Mouse (Mus musculus): ENCODE data around the gene Rhot2.

The Rhot2 gene

DNA sequence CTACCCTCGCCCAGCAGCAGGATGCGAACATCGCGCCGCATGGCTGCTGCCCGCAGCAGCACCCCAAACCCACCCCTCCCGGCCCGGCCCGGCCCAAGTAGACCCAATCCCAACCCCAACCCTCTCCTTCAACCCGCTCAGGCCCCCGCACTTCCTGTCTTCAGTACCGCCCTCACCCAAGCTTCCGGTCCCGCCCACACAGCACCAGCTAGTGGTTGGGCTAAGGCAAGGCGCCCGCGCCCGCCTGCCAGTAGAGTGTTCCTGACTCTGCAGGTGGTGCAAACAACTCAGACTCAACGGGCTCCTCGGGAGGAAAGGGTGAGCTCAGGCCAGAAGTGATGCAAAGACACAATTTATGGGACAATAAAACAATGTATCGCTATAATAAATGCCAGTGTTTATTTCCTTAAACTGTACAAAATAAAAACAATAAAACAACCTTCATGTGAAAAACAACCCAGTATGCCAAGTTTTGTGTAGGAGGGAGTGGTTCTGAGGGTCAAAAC lies at the start of gene Rhot2:
Gene Rhot2 (minus strand): TSS at position 456 of the 506 bp plus-strand sequence.
- DNase-seq, result peak; percentile 98

DNA sequence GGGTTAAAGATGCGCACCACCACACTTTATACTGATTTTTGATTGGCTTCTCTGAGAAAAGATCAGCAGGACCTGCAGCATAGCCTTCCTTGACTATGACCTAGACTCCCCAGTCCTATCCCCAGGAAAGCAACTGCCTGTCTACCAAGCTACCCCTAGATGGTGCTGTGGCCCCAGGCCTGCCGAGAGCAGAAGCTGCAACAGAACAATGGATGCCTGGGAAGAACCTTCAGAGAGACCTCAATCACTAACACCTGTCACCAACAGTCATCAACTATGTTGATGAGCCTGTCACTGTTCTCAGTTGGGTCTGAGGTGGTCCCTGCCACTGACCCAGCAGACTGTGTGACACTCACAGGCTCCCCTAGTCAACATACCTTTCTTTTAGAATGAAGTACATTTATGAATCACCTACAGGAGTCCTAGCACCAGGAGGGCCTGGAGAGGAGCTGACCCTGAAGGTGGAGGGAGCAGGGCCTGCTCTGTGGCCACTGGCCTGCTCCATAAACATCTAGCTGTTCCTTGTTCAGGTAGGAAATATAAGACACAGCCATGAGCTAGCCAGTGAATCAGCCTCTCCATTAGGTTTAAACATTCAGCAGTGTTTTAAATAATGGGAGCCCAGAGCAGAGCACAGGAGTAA lies 49.4 kb upstream of the Rhot2 start:
- DNase-seq, result peak; percentile 79

DNA sequence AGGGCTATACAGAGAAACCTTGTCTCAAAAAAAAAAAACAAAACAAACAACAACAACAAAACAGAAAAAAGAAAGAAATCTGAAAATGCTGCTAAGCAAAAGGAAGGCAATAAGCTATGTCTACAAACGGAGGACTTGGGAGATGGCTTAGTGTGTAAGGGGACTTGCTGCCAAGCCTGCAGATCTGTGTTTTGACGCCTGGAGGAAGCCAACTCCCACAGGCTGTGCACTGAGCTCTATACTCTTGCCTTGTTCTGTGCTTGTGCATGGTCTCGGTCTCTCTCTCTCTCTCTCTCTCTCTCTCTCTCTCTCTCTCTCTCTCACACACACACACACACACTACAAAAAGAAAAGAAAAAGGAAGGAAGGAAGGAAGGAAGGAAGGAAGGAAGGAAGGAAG lies 44.2 kb upstream of the Rhot2 start:
- no peak for DNase-seq

- DNase-seq, result no peak
Measured at GRCm38 (mm10) chr17:25887467-25887866, 42.8 kb upstream of the Rhot2 start.

- DNase-seq, result no peak
Measured at GRCm38 (mm10) chr17:25886806-25887205, 42.2 kb upstream of the Rhot2 start.

- peak; percentile 45 for DNase-seq
Measured at GRCm38 (mm10) chr17:25885636-25886035, 41.0 kb upstream of the Rhot2 start.

DNA sequence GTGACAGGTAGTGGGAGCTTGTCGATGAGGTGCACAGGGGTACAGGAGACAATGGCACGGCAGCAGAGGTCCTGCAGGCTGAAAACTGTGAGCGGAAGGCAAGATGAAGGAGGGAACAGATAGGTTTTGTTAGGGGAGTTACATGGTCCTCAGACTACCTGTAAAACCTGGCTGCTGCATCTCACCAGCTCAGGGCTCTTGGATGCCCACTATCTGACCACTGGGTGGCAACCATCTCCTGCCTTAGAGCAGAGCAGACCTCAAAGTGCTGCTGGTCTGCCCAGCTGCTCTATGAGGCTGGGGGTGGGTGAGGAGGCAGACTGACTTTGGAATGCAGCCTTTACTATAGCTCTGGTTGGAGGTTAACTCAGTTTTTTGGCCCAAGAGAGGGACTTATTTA lies 39.2 kb upstream of the Rhot2 start:
- no peak for DNase-seq

DNA sequence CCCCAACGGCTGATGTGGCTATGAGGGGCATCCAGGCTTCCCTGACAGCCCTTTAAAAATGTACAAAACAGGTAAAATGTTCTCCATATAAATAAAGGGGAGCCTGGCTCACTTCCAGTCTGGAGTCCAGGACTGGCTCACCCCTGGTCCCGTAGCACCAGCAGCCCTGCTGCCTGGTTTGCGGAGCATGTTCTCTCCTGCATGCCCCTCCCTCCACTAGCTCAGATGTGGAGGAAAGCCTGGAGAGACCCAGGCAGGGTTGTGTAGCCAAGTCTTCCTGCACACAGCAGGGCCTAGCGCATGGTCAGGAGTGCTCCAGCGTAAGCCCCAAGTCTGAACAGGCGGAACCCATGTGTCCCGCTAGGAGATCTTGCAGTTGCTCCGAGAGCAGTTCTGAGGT lies 38.6 kb upstream of the Rhot2 start:
- no peak for DNase-seq

GRCm38 (mm10) chr17:25882306-25882705 lies 37.7 kb upstream of the Rhot2 start:
- no peak for DNase-seq

DNA sequence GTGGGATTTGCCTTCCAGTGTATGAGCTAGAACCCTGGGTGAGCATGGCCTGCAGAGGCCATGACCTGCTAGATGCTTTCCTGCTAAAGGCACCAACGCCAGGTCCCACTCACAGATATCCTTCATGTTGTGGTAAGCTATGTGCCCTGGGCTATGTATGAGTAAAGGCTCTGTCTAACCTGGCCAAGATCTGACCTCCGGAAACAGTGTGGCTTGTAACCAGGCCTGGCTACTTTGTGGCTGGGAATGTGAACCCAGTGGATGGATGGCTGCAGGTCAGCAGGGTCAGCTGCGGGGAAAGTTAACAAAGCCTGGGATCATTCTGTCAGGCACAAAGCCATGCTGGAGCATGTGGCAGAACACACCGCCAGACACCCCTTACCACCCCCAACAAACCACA lies 37.0 kb upstream of the Rhot2 start:
- DNase-seq, result no peak

DNA sequence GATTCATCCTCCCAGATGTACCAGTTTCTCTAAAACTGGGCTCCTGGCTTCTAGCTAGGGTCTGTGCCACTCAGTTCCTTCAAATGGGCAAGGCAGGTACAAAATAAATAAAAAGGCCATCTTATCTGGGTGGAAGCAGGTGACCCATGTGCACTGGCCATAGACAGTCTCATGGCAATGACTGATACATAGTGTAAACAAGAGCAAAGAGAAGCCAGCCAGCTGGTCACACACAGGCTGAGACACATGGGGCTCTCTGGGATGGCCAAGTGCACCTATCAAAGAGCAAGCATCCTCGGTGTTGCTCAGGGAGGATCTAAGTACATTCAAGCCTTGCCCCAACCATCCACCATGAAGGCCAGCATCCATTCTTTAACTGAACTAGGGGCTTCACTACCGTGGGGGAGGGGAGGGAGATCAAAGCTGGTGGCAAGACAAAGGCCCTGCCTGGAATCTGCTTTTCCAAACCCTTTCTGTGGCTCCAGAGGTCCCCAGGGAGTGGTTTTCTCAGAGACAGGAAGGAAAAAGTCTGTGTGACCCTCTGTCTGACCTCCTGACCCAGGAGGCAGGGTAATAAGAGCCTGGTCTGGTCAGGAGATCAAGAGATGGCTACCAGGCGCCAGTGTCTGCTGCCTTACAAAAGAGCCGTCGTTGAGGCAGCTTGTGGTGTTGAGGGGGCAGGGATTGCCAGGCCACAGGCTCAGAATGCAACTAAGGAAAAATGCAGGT lies 36.4 kb upstream of the Rhot2 start:
- no peak for DNase-seq

DNA sequence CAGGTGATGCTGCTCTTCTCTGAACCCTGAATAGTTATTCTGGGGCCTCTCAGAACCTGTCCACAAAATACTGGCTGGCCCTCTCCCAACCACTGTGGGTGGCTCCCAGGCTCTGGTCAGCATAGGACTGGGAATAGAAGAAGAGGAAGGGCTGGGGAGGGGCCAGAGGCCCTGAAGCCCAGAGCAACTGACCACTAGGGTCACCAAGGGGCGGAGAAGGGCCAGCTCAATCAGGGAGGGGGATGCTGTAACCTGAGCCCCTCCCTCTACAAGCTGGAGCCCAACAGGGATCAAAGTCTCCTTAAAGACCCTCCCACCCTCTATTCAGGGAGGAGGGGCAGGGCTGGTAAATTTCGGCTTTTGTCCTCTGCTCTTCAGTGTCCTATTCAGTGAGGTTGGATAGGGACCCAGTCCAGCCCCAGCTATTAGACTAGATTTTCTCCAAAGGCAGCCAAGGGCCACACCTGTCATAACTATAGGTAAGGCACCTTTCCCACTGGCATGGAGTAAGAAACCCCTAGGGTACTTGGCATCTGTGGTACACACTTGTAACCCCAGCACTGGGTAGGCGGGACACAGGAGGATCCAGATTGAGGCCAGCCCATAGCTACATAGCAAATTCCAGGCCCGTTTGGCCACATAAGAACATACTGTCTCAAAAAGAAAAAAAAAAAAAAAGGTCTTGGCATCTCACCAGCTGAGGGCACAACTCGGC lies 35.7 kb upstream of the Rhot2 start, which contains the start of gene Wfikkn1:
Gene Wfikkn1 (minus strand): TSS at position 663 of the 715 bp plus-strand sequence.
- no peak for DNase-seq

DNA sequence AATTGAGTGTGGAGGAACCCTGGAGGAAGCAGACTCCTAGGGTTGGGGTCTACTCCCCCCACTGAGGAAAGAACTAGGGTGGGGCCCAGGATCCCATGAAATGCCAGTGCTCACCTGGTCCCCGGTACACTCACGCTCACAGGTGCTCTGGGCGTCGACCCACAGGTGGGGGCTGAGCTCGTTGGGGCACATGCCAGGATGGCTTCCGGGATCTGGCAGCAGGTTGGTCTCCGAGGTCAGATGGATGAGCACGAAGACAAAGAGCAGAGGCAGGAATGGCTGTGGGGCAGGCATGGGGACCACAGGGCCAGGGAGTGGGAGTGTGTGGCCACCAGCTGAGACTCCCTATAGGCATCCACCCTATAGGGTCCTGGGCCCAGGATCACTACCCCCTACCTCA lies 35.1 kb upstream of the Rhot2 start:
- DNase-seq, result no peak

GRCm38 (mm10) chr17:25879261-25879660 lies 34.6 kb upstream of the Rhot2 start:
- DNase-seq, result no peak

DNA sequence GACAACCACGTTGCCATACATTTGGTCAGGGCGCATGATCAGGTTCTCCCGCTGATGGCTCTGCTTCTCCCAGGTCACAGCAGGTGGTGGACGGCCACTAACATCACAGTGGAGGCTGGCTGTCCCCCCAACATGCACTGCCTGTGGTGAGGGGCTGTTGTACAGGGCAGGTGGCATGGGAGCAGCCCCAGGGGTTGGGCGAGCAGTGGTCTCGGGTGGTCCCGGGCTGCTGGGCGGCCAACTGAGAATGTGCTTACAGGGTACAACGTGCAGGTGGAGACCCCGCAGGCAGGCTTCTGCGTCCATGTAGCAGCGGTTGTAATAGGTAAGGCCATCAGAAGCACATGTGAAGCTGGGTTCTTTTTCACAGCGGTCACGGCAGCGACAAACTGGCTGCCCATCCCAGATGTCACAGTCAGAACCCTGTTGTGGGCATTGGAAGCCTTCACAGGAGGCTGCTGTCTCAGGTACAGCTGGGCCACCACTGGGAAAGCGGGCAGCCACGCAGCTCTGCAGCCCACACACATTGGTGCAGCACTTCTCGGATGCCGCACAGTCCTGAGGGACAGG lies 34.0 kb upstream of the Rhot2 start:
- no peak for DNase-seq

GRCm38 (mm10) chr17:25877741-25878610 lies 33.3 kb upstream of the Rhot2 start:
- no peak for DNase-seq

GRCm38 (mm10) chr17:25877025-25877424 lies 32.4 kb upstream of the Rhot2 start:
- no peak for DNase-seq

DNA sequence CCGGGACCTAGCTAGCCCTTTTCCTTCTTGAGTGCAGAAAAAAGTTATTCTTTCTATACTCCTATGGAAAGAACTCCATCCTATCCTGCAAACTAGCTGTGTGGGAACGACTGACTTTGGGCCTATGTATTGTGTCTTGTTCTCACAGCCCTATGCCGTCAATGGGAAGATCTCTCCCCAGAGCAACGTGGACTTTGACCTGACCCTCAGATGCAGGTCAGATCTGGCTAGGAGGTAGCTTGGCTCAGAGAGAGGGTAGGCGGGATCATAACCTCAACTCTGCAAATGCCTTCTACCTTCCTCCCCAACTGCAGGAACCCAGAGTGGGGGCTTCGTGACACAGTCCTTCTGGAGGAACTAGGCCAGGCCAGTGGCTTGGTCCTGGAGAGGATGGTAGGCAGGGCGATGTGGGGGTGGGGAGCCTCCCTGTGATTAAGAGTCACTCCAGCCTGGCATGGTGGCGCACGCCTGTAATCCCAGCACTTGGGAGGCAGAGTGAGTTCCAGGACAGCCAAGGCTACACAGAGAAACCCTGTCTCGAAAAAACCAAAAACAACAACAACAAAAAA lies 31.8 kb upstream of the Rhot2 start:
- no peak for DNase-seq

- peak; percentile 89 for DNase-seq
Measured at GRCm38 (mm10) chr17:25875171-25876136, 30.8 kb upstream of the Rhot2 start.

DNA sequence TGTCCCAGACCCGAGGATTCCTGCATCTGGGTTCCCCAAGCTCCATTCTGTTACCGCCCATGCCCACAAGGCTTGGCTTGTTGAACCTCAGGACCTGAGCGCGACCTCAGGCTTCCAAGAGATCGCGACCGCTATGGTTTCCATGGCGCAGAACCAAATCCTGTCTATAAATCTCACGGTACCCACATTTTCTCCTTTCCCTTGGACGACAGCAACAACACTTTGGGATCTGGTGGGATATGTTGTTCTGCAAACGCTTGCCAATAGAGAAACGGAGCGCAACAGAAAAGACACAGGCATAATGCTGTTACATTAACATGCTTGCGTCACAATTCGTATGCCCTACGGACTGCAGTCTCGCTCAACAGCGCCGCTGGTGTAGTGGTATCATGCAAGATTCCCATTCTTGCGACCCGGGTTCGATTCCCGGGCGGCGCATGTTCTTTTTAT lies 30.1 kb upstream of the Rhot2 start, which contains the start of gene Mettl26:
Gene Mettl26 (plus strand): TSS at position 354 of the 450 bp plus-strand sequence.
- peak; percentile 95 for DNase-seq

Data from thymus, postnatal 14 days (tissue).